Mouse (Mus musculus): ENCODE measurements around the gene Pkig.
A peak's percentile ranks its signal among the peaks of the same experiment; 100 is the strongest.

Gene Pkig

GRCm38 (mm10) chr2:163703599-163704260 is 45.5 kb downstream of the Pkig start:
- DNase-seq (ENCODE audit: extremely low spot score, low read depth, low spot score), result no peak

GRCm38 (mm10) chr2:163708321-163708720 is 50.1 kb downstream of the Pkig start:
- DNase-seq (ENCODE audit: extremely low spot score, low read depth, low spot score), result no peak

GRCm38 (mm10) chr2:163708763-163709250 is 50.6 kb downstream of the Pkig start:
- DNase-seq (ENCODE audit: extremely low spot score, low read depth, low spot score), result no peak

- no peak for DNase-seq (ENCODE audit: extremely low spot score, low read depth, low spot score)
These were observed 51.8 kb downstream of the Pkig start for GRCm38 (mm10) chr2:163710000-163710399.

- DNase-seq (ENCODE audit: extremely low spot score, low read depth, low spot score), result no peak
These were observed 52.5 kb downstream of the Pkig start for GRCm38 (mm10) chr2:163710606-163711159.

GRCm38 (mm10) chr2:163711368-163711868 is 53.2 kb downstream of the Pkig start:
- DNase-seq (ENCODE audit: extremely low spot score, low read depth, low spot score), result no peak

- DNase-seq (ENCODE audit: extremely low spot score, low read depth, low spot score), result no peak
These were observed 54.3 kb downstream of the Pkig start for GRCm38 (mm10) chr2:163712473-163712872.

GRCm38 (mm10) chr2:163712874-163713273 is 54.7 kb downstream of the Pkig start:
- no peak for DNase-seq (ENCODE audit: extremely low spot score, low read depth, low spot score)

GRCm38 (mm10) chr2:163713340-163713739 is 55.2 kb downstream of the Pkig start:
- DNase-seq (ENCODE audit: extremely low spot score, low read depth, low spot score), result no peak

- DNase-seq (ENCODE audit: extremely low spot score, low read depth, low spot score), result no peak
These were observed 58.3 kb downstream of the Pkig start for GRCm38 (mm10) chr2:163716448-163716847.

GRCm38 (mm10) chr2:163716853-163717252 is 58.7 kb downstream of the Pkig start:
- DNase-seq (ENCODE audit: extremely low spot score, low read depth, low spot score), result peak; percentile 49

- no peak for DNase-seq (ENCODE audit: extremely low spot score, low read depth, low spot score)
These were observed 60.3 kb downstream of the Pkig start for GRCm38 (mm10) chr2:163718526-163718925.

GRCm38 (mm10) chr2:163718951-163719603 is 60.9 kb downstream of the Pkig start:
- peak; percentile 35 for DNase-seq (ENCODE audit: extremely low spot score, low read depth, low spot score)

- DNase-seq (ENCODE audit: extremely low spot score, low read depth, low spot score), result no peak
These were observed 61.4 kb downstream of the Pkig start for GRCm38 (mm10) chr2:163719616-163720015.

GRCm38 (mm10) chr2:163722550-163722949 is 64.4 kb downstream of the Pkig start:
- DNase-seq (ENCODE audit: extremely low spot score, low read depth, low spot score), result no peak

GRCm38 (mm10) chr2:163726766-163727393 is 68.7 kb downstream of the Pkig start:
- no peak for DNase-seq (ENCODE audit: extremely low spot score, low read depth, low spot score)

GRCm38 (mm10) chr2:163728300-163728699 is 70.1 kb downstream of the Pkig start:
- no peak for DNase-seq (ENCODE audit: extremely low spot score, low read depth, low spot score)

GRCm38 (mm10) chr2:163732021-163732420 is 73.8 kb downstream of the Pkig start:
- DNase-seq (ENCODE audit: extremely low spot score, low read depth, low spot score), result no peak

- no peak for DNase-seq (ENCODE audit: extremely low spot score, low read depth, low spot score)
These were observed 77.0 kb downstream of the Pkig start for GRCm38 (mm10) chr2:163735163-163735562.

- no peak for DNase-seq (ENCODE audit: extremely low spot score, low read depth, low spot score)
These were observed 77.8 kb downstream of the Pkig start for GRCm38 (mm10) chr2:163735980-163736379.

- DNase-seq (ENCODE audit: extremely low spot score, low read depth, low spot score), result no peak
These were observed 84.5 kb downstream of the Pkig start for GRCm38 (mm10) chr2:163742656-163743055.
